Mouse (Mus musculus): Measurements from ENCODE around the gene 3100002H09Rik.
A peak's percentile ranks its signal among the peaks of the same experiment; 100 is the strongest.

The 3100002H09Rik gene

GRCm38 (mm10) chr4:124614189-124614588, 3.6 kb upstream of the 3100002H09Rik start:
- no peak for DNase-seq

DNA sequence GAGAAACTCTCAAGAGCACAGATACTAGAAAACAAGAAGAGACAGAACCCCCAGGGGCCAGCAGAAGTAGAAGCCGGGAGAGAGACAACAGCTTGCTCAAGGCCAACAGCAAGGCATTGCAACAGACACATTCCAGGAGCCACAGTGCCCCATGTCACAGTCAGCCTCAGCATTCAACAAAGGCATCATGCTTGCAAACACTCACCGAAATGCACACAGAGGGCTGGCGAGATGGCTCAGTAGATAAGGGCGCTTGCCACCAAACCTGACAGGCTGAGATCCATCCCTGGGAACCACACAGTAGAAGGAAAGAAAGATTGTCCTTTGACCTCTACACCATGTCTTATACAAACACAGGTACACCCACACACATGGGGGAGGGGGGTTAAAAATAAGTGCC, 1.2 kb upstream of the 3100002H09Rik start:
- DNase-seq = no peak

- DNase-seq = no peak
These were observed 537 bp downstream of the 3100002H09Rik start for GRCm38 (mm10) chr4:124610066-124610465.

DNA sequence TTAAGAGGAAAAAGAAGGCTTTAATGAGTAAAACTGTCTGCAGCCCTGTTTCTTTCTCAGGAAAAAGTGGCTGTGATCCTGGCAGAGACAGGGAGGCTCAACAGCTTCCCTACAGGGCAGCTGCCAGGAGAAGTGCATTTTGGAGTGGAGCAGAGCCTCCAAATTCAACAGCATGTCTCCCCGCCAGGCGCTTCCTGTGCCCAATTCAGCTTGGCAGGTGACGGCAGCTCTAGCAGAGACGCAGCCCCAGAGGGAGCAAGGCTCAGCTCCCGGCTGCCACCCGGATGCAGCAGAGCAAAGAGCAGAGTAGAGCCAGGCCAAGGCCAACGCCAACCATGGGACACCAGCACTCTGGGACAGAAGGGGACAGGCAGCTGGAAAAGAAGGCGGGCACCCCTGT, 3.4 kb downstream of the 3100002H09Rik start:
- no peak for DNase-seq

- no peak for DNase-seq
These were observed 4.4 kb downstream of the 3100002H09Rik start for GRCm38 (mm10) chr4:124606180-124606579.

DNA sequence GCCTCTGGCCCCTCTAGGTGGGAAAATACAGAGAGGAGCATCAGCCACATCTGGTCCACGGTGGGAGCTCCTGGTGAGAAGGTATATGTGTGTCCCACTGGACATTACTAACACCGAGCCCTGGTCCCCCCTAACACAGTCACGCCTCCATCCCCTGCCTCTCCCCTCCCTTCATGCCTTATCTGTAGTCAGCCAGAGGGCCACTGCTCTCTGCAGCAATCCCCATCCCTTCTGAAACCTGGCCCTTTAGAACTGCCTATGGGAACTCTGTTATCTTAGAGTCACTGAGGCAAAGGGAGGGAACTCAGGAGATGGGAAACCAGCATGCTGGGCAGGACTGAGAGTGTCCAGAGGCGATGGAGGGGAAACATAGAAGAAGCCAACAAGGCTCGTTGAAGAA, 5.3 kb downstream of the 3100002H09Rik start:
- DNase-seq = no peak

DNA sequence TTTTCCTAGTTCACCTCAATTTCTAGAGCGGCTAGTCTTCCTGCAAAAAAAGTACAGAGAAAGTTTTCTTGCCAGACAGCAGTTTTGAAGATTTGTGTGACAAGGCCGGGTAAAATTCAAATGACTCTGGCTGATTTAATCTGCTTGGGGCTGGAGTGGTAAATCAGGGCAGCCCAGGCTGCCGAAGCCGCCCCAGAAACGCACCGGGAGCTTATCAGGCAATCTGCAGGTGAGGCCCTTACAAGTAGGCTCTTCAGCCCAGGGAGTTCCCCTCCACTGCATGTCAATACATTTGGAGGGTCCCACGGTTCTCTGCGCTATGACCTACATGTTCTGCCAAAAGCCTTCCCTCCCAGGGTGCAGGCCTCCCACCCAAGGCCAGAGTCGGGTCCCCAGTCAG, 6.9 kb downstream of the 3100002H09Rik start:
- no peak for DNase-seq

DNA sequence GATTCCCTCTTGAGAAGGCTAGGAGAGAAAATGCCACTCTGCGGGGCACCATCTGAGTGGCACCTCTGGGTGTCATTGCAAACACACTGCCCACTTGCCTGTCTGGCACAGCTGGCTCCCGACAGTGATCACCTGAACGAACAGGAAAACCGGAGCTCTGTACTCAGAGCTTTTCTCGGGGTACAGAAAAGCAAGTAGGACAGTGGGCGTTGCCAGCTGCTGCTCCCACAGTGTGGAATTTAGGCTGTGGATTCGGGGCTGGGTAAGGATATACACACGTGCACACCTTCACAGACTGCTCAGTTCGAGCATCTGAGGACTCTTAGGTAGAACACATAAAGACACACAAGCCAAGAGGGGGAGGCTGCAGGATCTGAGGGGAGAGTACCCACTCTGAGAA, 14.7 kb downstream of the 3100002H09Rik start:
- DNase-seq = no peak

DNA sequence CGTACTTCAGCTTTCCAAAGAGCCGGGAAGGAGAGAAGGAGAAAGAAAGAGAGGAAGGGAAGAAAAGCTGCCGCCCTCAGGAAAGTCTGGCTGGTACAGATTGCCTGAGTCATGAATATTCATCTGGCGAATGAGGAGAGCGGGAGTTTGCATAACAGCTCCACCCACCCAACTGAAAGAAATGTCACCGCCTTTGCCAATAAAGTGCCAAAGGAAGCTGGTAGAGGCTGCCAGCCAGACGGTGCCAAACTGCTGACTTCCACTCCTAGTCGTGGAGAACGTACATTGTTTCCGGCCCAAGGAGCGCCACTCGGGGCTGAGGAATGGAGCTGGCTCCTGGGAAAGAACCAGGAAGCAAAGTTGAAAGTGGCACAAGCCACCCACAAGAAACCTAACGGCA, 15.7 kb downstream of the 3100002H09Rik start:
- DNase-seq = peak; percentile 5

DNA sequence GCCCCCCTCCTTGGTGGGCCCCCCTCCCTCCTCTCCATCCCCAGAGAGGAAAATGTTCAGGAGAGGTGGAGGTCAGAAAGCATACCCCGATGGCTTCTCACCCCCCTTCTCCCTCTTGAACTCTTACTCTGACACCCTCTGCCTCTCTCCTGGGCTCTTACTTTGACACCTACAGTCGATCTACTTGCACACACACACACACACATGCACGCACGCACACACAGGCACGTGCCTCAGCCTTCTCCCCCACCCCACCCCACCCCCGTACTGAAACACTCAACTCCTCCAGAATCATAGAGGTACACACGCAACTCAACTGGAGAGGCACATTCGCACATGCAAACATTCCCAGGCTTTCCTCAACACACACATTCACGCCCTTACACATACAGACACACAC, 16.9 kb downstream of the 3100002H09Rik start:
- no peak for DNase-seq

- no peak for DNase-seq
These were observed 17.4 kb downstream of the 3100002H09Rik start for GRCm38 (mm10) chr4:124593210-124593609.

DNA sequence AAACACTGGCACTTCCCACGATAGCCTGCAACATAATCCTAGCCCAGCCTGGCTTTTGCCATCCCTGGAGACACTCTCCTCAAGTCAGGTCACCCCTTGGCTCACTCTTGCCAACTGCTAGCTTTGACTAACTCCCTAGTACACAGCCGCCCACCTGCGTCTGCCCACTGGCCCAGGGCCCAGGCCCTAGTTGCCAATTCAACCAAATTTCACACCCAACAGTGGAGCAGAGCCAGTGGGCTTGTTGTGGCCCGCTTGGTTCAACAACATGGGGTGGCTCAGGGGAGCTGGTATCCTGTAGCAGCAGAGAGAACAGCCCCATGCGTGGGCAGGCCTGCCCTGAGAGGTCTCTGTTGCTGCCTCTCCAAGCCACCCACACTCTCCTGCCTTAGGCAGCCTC, 18.4 kb downstream of the 3100002H09Rik start:
- DNase-seq = no peak

DNA sequence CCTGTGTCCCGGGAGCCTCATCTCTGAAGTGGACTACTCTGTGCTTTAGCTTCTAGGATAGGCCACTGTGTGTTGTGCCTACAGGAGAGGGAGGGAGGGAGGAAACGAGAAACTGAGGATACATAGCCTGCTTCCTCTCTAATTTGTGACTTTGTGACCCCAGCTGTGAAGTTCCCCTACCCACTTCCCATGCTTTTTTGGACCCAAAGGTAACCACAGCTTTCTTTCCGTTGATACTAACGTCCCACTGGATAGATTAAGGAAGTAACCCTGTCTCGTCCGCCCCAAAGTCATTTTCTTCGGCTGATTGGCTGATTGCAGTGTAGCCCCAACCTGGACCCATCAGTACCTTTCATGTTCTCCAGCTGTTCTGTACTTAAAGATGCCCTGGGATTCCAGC, 29.9 kb downstream of the 3100002H09Rik start:
- DNase-seq = no peak

DNA sequence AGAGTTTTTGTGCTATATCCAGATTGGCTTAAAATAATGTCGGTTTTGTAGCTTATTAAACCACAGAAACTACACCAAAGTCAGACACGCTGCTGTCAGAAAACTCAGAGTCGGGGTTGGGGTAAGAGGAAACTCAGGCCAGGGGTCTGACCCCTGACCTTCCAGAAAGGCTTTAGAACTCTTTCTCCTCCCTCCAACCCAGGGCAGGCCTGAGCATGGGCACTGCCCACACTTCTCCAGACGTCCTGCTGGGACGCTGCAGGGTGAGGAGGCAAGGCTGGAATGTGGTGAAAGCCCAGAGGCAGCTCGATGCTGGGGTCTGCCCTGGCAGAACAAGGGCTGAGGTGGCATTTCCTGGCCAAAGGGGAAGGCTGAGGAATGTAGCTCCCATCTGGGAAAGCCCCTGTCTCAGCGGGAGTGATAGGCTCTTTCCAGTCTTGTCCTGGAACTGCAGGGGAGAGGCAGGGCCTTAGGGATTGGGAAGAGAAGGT, 34.6 kb downstream of the 3100002H09Rik start:
- DNase-seq = no peak

GRCm38 (mm10) chr4:124575269-124575954, 35.2 kb downstream of the 3100002H09Rik start:
- no peak for DNase-seq

DNA sequence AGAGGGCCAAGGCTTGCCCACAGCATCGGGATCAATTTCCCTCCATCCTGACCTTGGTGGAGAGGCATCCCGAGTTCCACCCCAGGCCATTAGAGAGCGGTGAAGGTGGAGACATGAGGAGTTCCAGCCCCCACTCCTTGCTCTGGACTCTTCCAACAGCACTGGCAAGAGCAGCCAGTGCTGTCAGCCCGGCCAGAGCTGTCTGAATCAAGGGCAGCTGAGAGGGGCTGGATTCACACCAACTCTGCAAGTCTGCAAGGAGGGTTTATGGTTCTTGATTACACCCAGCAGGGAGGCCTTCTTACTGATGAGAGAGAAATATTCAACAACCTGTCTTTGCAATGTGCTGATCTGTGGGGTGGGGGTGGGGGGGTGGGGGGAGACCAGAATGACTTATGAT, 37.0 kb downstream of the 3100002H09Rik start:
- no peak for DNase-seq

- DNase-seq = no peak
These were observed 39.6 kb downstream of the 3100002H09Rik start for GRCm38 (mm10) chr4:124570977-124571376.

DNA sequence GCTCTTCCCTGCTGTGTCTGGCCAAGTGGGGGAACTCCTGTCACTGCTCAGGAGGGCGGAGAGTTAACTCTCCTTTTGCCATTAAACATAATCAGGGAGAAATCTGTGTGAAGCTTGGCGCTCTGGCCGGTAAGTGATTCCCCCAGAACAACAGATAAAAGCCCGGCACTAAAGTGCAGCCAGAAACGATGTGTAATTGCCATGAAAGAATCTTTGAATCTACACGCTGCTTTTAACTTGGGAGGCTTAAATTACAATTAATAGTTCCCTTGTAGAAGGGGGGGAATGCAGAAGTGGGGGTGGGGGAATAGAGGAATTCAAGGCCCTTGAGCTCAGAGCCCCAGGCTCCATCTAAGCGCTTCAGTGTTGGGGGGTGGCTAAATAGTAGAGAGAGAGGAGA, 40.9 kb downstream of the 3100002H09Rik start:
- DNase-seq = no peak

- no peak for DNase-seq
These were observed 47.2 kb downstream of the 3100002H09Rik start for GRCm38 (mm10) chr4:124563371-124563770.

GRCm38 (mm10) chr4:124562721-124563120, 47.9 kb downstream of the 3100002H09Rik start:
- no peak for DNase-seq

Data from cerebellum, adult 8-10 months (tissue).